Comparison of ENCODE assay signal across 29 mouse cellular contexts in the genomic region with DNA sequence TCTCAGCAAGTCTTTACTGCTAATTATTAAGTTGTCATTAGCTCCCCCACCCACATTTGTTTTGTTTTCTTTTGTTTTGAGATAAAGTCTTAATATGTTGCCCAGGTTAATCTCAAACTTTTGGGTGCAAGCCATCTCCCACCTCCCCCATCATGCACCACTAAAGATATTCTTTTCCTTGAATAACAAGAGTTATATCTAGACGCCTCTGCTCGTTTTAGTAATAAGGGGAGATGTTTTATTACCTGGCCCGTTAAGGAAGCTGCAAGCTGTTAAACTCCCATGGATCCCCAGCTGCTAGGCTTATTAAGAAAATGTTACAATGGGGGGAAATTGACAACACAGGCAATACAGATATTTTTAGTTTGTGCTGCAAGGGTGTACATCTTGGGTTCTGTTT. TPM values are rescaled to one million over a fixed set of nuclear protein-coding genes. Genes with fewer than 3 reads are reported as not detected.
"Had no signal": no experiment of that assay in that cellular context is flagged by ENCODE, and none has a peak within 500 bp of the region (broad histone marks: within the 10 kb centered on the region; RNA-seq: fewer than 3 reads in every experiment).

No protein-coding gene starts in this region.

- H3K4me2 ChIP-seq: limb, embryonic 12.5 days; limb, embryonic 15.5 days; liver, embryonic 11.5 days; lung, embryonic 14.5 days; midbrain, embryonic 12.5 days; midbrain, embryonic 15.5 days; neural tube, embryonic 12.5 days; neural tube, embryonic 15.5 days had no signal

- H3K9me3 ChIP-seq: limb, embryonic 12.5 days; limb, embryonic 15.5 days; midbrain, embryonic 12.5 days; midbrain, embryonic 15.5 days; neural tube, embryonic 12.5 days; neural tube, embryonic 15.5 days had no signal

- H3K27ac ChIP-seq: kidney, postnatal 0 days; limb, embryonic 12.5 days; limb, embryonic 15.5 days; liver, embryonic 14.5 days; macrophage; midbrain, embryonic 12.5 days; midbrain, embryonic 15.5 days; neural tube, embryonic 12.5 days; neural tube, embryonic 15.5 days had no signal

- H3K27me3 ChIP-seq: limb, embryonic 12.5 days; limb, embryonic 15.5 days; midbrain, embryonic 12.5 days; midbrain, embryonic 15.5 days; neural tube, embryonic 12.5 days; neural tube, embryonic 15.5 days had no signal

- H3K9ac ChIP-seq: limb, embryonic 12.5 days; limb, embryonic 15.5 days; liver, embryonic 14.5 days; liver, postnatal 0 days; lung, embryonic 14.5 days; midbrain, embryonic 12.5 days; midbrain, embryonic 15.5 days; neural tube, embryonic 12.5 days; neural tube, embryonic 15.5 days had no signal

- H3K4me1 ChIP-seq: limb, embryonic 12.5 days; limb, embryonic 15.5 days; midbrain, embryonic 12.5 days; midbrain, embryonic 15.5 days; neural tube, embryonic 12.5 days had no signal

- ATAC-seq: liver, postnatal 0 days; lung, postnatal 0 days; midbrain, embryonic 15.5 days had no signal

- DNase-seq: kidney, adult 2 months; kidney, postnatal 25 days; left cerebral cortex, postnatal 4 days; liver, postnatal 0 days; lung, embryonic 14.5 days; retina, postnatal 1 day; right cerebral cortex, postnatal 25 days; spleen, adult 18-20 months; thymus, postnatal 36 days had no signal

- H3K36me3 ChIP-seq: limb, embryonic 12.5 days; limb, embryonic 15.5 days; midbrain, embryonic 12.5 days; midbrain, embryonic 15.5 days; neural tube, embryonic 12.5 days; neural tube, embryonic 15.5 days had no signal

- H3K4me3 ChIP-seq: limb, embryonic 12.5 days; limb, embryonic 15.5 days; midbrain, embryonic 12.5 days; midbrain, embryonic 15.5 days; neural tube, embryonic 12.5 days; neural tube, embryonic 15.5 days had no signal

RNA-seq across cellular contexts. Expression of a gene that starts 3.4 kb away (rescaled TPM):
- total RNA-seq: layer of hippocampus, adult 8-10 months; layer of hippocampus, postnatal 10 days; left cerebral cortex, adult 8-10 months; left cerebral cortex, postnatal 14 days; left cerebral cortex, postnatal 4 days; megakaryocyte, adult 5-6 weeks had no signal
- polyA plus RNA-seq: kidney, adult 2 months; kidney, embryonic 14.5 days; kidney, postnatal 0 days; large intestine, adult 2 months; limb, embryonic 12.5 days; limb, embryonic 15.5 days; liver, embryonic 11.5 days; liver, embryonic 14.5 days; liver, postnatal 0 days; lung, embryonic 14.5 days; lung, postnatal 0 days; macrophage; midbrain, embryonic 12.5 days; midbrain, embryonic 15.5 days; neural tube, embryonic 12.5 days; neural tube, embryonic 15.5 days; thymus, postnatal 0 days; urinary bladder, adult 2 months had no signal

RNA-seq across cellular contexts. Expression of a gene that starts 21.4 kb away (rescaled TPM):
- polyA plus RNA-seq: liver, embryonic 14.5 days; liver, postnatal 0 days; macrophage had no signal
